Mouse (Mus musculus) limb, embryonic 14.5 days (tissue): Measurements from ENCODE around the gene Klk1b4. TPM values are rescaled to one million over a fixed set of nuclear protein-coding genes. Genes with fewer than 3 reads are reported as not detected.
"Not testable (repeated sequence)": the region's sequence is repeated elsewhere in the genome, so short reads cannot be mapped to it uniquely, and the experiment has no call there.

ENCODE experiments used
- ATAC-seq: fragments of 200-750 bp; cut with Nextera tagmentation; 2 replicates; pipeline ENCODE4 v1.8.0; 2017; ENCODE audit warnings: low read depth, moderate number of reproducible peaks, moderate TSS enrichment; ENCODE audit not compliant: low FRiP score
- DNase-seq: peaks from one replicate; pipeline ENCODE4 v3.0.0-alpha.2; 2015; ENCODE audit warnings: low spot score
- H3K27ac ChIP-seq: fragments of 300-500 bp; sonication (generic); replicated peaks from 2 replicates; pipeline ENCODE4 v1.5.1; 2014; ENCODE audit warnings: low read depth, mild to moderate bottlenecking, low read length, moderate library complexity, mixed read lengths
- H3K27me3 ChIP-seq: fragments of 300-500 bp; sonication (generic); 2 replicates; pipeline ENCODE4 v1.6.1; 2014; ENCODE audit warnings: low read length, mixed read lengths; ENCODE audit not compliant: control insufficient read depth, insufficient read depth
- H3K36me3 ChIP-seq: fragments of 300-500 bp; sonication (generic); 2 replicates; pipeline ENCODE4 v1.6.1; 2014; ENCODE audit warnings: mild to moderate bottlenecking, low read length, moderate library complexity, mixed read lengths; ENCODE audit not compliant: control insufficient read depth, insufficient read depth
- H3K4me1 ChIP-seq: fragments of 300-500 bp; sonication (generic); 2 replicates; pipeline ENCODE4 v1.6.1; 2014; ENCODE audit warnings: antibody characterized with exemption, low read length, mixed read lengths; ENCODE audit not compliant: control insufficient read depth, insufficient read depth
- H3K4me2 ChIP-seq: fragments of 300-500 bp; sonication (generic); replicated peaks from 2 replicates; pipeline ENCODE4 v1.6.1; 2014; ENCODE audit warnings: low read depth, mild to moderate bottlenecking, low read length, moderate library complexity; ENCODE audit not compliant: severe bottlenecking
- H3K4me3 ChIP-seq: fragments of 300-500 bp; sonication (generic); replicated peaks from 2 replicates; pipeline ENCODE4 v1.5.1; 2014; ENCODE audit warnings: low read length
- H3K9ac ChIP-seq: fragments of 300-500 bp; sonication (generic); 2 replicates; pipeline ENCODE4 v1.6.1; 2014; ENCODE audit warnings: mild to moderate bottlenecking, low read depth, low read length, moderate library complexity; ENCODE audit not compliant: severe bottlenecking
- H3K9me3 ChIP-seq: fragments of 300-500 bp; sonication (generic); 2 replicates; pipeline ENCODE4 v1.6.1; 2016; ENCODE audit warnings: low read length; ENCODE audit not compliant: control insufficient read depth
- POLR2A ChIP-seq: fragments of 200-500 bp; IDR thresholded peaks from 2 replicates; pipeline ENCODE4 v1.8.0; 2012; ENCODE audit warnings: inconsistent platforms, mild to moderate bottlenecking, moderate library complexity, borderline replicate concordance; ENCODE audit not compliant: insufficient read depth, insufficient read length; ENCODE audit errors: extremely low read depth
- WGBS: fragments of 180-500 bp; shearing (Covaris S2); extraction: QIAGEN DNeasy Blood & Tissue Kit; methylation state at CpG from one replicate; pipeline ENCODE4 v1.1.7; 2014; 5-methylcytosine and 5-hydroxymethylcytosine counted together
- polyA plus RNA-seq, 2 experiments: library from polyadenylated mRNA; depleted of rRNA in 1 of 2; stranded (reverse) in 1 of 2; unstranded in 1 of 2; fragments of >200 nt; fragmentation: Nextera tagmentation in 1 of 2; extraction: Ambion mirVana in 1 of 2; gene quantifications; 2 replicates each; pipeline versions ENCODE4 v1.2.1 to v1.2.3; 2012 to 2014

Gene Klk1b4
- polyA plus RNA-seq, 2 experiments: not detected

DNA sequence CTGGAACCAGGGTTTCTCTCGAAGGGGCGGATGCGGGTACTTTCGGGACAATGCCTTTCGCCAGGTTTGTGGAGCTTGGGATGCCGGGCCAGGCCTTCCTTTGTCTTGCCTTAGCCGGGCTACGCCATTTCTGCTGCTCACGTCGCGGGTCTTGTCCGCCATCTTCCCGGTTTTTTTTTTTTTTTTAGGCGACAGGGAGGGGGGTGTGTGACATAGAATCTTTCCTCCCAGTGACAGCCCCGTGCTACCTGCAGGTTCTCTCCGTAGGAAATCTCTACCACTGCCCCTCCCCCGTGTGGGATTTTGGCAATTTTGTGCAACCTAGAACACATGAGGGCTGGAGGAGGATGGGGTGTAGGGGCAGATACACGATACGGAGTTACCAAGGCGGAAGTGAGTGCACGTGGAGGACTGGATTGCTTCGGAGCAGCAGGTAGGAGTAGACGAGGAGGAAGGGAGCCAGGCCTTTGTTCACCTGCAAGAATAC, 39.8 kb downstream of the Klk1b4 start:
- H3K4me2 ChIP-seq: peak overlapping the region; percentile 73
- peaks cover 11% of the 10 kb centered on the region; the same call in 1 of the 2 replicates for H3K4me1 ChIP-seq
- no peaks in the 10 kb centered on the region for H3K9me3 ChIP-seq
- H3K4me3 ChIP-seq: peak overlapping the region; percentile 83
- H3K9ac ChIP-seq: peak overlapping the region; percentile 91
- DNase-seq (peak; percentile 28), ATAC-seq (peak; percentile 48)
- WGBS: 0% methylated on average over 22 of the region's 23 CpGs
- no peaks in the 10 kb centered on the region for H3K27me3 ChIP-seq
- H3K36me3 ChIP-seq: peaks cover 37% of the 10 kb centered on the region
- H3K27ac ChIP-seq: peak overlapping the region; percentile 96
- TF ChIP-seq POLR2A: no peak

DNA sequence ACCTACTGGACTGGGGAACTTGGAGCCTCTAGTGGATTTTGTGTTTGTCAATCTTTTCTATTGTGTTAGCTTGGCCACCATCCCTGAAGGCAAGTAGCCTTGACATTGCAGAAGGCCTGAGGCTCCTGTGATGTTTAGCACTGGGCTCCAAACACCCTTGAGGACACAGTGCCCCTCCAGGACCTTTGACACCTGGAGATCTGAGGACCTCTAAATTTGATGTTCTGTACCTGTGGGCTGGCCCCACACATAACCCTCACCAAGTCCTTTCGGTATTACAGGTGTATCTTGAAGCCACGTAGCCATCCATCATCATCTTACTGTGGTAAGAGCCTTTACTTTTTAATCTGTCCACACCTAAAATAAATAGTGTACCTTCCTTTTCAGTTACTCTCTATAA, 40.7 kb downstream of the Klk1b4 start:
- DNase-seq (no peak), ATAC-seq (no peak)
- H3K4me2 ChIP-seq: peak overlapping the region; percentile 73
- H3K9me3 ChIP-seq: no peaks in the 10 kb centered on the region
- peaks cover 47% of the 10 kb centered on the region for H3K36me3 ChIP-seq
- no peaks in the 10 kb centered on the region for H3K27me3 ChIP-seq
- no peak overlapping the region for H3K27ac ChIP-seq
- 84% methylated on average over 2 of the region's 2 CpGs for WGBS
- peak overlapping the region; percentile 83 for H3K4me3 ChIP-seq
- no peak for TF ChIP-seq POLR2A
- no peak overlapping the region for H3K9ac ChIP-seq
- H3K4me1 ChIP-seq: peaks cover 11% of the 10 kb centered on the region; the same call in 1 of the 2 replicates

DNA sequence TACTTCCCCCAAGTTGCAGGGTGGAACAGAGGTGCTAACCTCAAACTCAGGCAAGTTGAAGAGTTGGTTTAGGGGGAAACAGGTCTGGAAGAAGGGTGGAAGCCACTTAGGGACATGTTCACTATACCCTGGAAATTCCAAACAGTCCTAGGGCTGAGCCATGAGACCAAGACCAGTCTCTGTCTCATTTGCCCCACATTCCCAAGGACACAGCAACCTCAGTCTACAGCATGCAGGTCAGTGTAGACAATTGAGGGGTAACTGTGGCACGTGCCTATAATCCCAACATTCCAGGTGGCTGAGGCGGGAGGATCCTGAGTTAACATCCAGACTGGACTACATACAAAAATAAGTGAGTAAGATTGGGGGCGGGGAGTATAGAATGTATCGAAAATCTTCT, 42.0 kb downstream of the Klk1b4 start:
- no peak overlapping the region for H3K27ac ChIP-seq
- WGBS: 91% methylated on average over 4 of the region's 4 CpGs

DNA sequence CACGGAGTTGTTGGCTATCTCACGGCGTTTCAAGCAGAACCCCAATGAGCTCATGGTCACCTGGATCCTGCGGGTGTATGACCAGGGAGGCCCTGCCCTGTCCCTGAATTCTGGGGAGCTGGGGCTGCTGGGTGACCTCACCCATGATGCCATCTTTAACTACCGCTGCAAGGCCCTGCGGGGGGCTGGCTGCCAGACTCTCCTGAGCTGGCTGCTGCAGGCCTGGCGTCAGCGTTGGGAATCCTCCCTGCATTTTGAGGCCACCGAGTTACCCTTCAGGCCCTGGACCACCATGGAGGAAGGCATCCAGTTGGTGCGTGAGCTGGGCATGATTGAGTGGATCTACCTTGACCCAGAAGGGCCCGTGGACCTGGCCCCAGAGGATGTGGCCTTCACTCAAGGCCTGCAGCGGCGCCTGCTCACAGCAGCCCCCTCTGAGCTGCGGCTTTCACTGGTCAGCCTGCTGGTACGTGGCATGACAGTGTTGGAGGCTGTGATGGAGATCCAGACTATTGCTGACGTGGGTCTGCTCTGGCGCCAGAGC, 43.6 kb downstream of the Klk1b4 start:
- not testable (repeated sequence) for H3K9me3 ChIP-seq, H3K9ac ChIP-seq, H3K27me3 ChIP-seq, ATAC-seq, H3K4me2 ChIP-seq, H3K4me1 ChIP-seq, DNase-seq, H3K4me3 ChIP-seq, H3K27ac ChIP-seq
- WGBS: 92% methylated on average over 14 of the region's 17 CpGs
- peaks cover 52% of the 10 kb centered on the region for H3K36me3 ChIP-seq

More for the DNA sequence above, 42.0 kb downstream of the Klk1b4 start:
- H3K9me3 ChIP-seq: no peaks in the 10 kb centered on the region
- TF ChIP-seq POLR2A: no peak
- DNase-seq (no peak), ATAC-seq (no peak)
- no peak overlapping the region for H3K9ac ChIP-seq
- no peak overlapping the region for H3K4me3 ChIP-seq
- H3K4me2 ChIP-seq: no peak overlapping the region
- H3K36me3 ChIP-seq: peaks cover 52% of the 10 kb centered on the region
- H3K4me1 ChIP-seq: peaks cover 11% of the 10 kb centered on the region; the same call in 1 of the 2 replicates
- H3K27me3 ChIP-seq: no peaks in the 10 kb centered on the region

DNA sequence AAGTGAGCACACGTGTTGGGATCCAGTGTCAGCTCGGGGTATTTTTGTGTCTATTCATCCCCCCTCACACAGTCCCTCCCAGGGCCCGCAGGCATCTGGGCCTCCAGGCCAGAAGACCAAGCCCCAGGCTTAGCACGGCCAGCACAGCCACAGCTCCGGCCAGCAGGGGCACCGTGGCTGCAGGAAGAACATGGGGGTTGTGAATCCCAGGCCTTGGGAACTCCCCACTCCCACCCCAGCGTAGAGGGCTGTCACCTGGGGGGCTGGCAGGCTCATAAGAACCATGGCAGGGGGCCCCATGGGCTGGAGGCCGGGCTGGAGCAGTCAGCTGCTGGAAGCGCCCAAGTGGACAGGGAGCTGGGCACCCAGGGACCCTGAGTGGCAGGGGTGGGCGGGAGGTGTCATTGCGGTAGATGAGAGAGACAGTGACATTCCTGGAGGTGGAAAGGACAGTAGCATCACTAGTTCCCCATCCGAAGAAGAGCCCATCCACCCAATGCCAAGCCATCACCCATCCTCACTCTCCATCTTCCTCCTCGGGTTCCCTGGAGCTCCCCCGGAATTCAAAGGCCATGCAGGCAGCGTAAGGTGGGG, 45.9 kb downstream of the Klk1b4 start:
- H3K4me2 ChIP-seq: no peak overlapping the region
- no peak overlapping the region for H3K4me3 ChIP-seq
- no peaks in the 10 kb centered on the region for H3K27me3 ChIP-seq
- WGBS: 63% methylated on average over 15 of the region's 15 CpGs
- no peaks in the 10 kb centered on the region for H3K9me3 ChIP-seq
- no peak for DNase-seq
- no peak for TF ChIP-seq POLR2A
- peak; percentile 21; the same call in 1 of the 2 replicates for ATAC-seq
- H3K36me3 ChIP-seq: peaks cover 48% of the 10 kb centered on the region
- no peak overlapping the region for H3K27ac ChIP-seq
- 0 out of 2 replicates have a peak, but pooled peaks cover under 1% of the 10 kb centered on the region for H3K4me1 ChIP-seq
- no peak overlapping the region for H3K9ac ChIP-seq
